Mouse (Mus musculus) CD4-positive, CD25-positive, alpha-beta regulatory T cell, adult 9 weeks (primary cell): ENCODE measurements around the gene Reg1. TPM values are rescaled to one million over a fixed set of nuclear protein-coding genes. Genes with fewer than 3 reads are reported as not detected.

ENCODE experiments used
- polyA plus RNA-seq: library from polyadenylated mRNA; unstranded; fragments of 100-300 nt; shearing (Covaris generic); gene quantifications from one replicate; pipeline ENCODE4 v1.2.1, GENCODE M21; 2017

Reg1 gene
- polyA plus RNA-seq: not detected

GRCm38 (mm10) chr6:78422411-78422810 is at the start of gene Reg1:
Gene Reg1, plus strand, starts transcription at chr6:78422711.

GRCm38 (mm10) chr6:78378765-78379164 is 43.7 kb upstream of the Reg1 start, which contains the start of gene Reg3d:
Gene Reg3d, minus strand, starts transcription at chr6:78378865.

GRCm38 (mm10) chr6:78380409-78380808 is 42.1 kb upstream of the Reg1 start, which contains the start of gene Reg3a:
Gene Reg3a, plus strand, starts transcription at chr6:78380709.

GRCm38 (mm10) chr6:78395323-78395722 is 27.2 kb upstream of the Reg1 start, which contains the start of gene Reg2:
Gene Reg2, plus strand, starts transcription at chr6:78395623.

GRCm38 (mm10) chr6:78468772-78469171 is 46.3 kb downstream of the Reg1 start, which contains the start of gene Reg3g:
Gene Reg3g, minus strand, starts transcription at chr6:78468872.

Other genes with a start within 250 kb of the Reg1 start
- not detected for gene Reg3b, start 52.1 kb upstream of the Reg1 start, polyA plus RNA-seq
- gene Reg3d, start 43.8 kb upstream of the Reg1 start, polyA plus RNA-seq: not detected
- not detected for gene Reg3a, start 42.0 kb upstream of the Reg1 start, polyA plus RNA-seq
- gene Reg2, start 27.1 kb upstream of the Reg1 start, polyA plus RNA-seq: not detected
- gene Reg3g, start 46.2 kb downstream of the Reg1 start, polyA plus RNA-seq: not detected